Comparison of ENCODE assay signal across 30 mouse cellular contexts in the genomic region with DNA sequence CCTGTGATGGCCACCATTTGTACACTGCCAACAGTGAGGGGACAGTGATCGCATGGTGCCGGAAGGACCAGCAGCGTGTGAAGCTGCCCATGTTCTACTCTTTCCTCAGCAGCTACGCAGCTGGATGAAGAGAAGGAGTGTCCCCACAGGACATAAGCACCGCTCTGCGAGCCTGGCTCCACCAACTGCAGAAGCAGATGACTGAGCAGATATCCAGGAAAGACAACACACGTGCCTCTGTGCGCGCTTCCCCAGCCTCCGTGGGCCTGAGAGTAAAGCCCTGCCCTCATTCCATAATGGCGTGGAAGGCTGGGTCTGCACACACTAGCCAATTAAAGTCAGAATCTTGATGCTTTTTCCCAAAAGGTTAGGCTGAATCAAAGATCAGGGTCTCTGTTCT. TPM values are rescaled to one million over a fixed set of nuclear protein-coding genes. Genes with fewer than 3 reads are reported as not detected.
A peak's percentile ranks its signal among the peaks of the same experiment; 100 is the strongest.
DNase-seq lines count a peak whose midpoint lies in the region; ATAC-seq and TF ChIP-seq lines count a peak whose summit lies in the region.
"Had no signal": no experiment of that assay in that cellular context is flagged by ENCODE, and none has a peak within 500 bp of the region (broad histone marks: within the 10 kb centered on the region; RNA-seq: fewer than 3 reads in every experiment).

No protein-coding gene starts in this region.

- H3K9ac ChIP-seq in limb, embryonic 13.5 days: no peak overlapping the region
- H3K9ac ChIP-seq in CH12.LX (ENCODE audit: insufficient read depth, low read depth): no peak overlapping the region
- H3K9ac ChIP-seq: embryonic facial prominence, embryonic 13.5 days; forebrain, embryonic 12.5 days; heart, embryonic 15.5 days; hindbrain, embryonic 14.5 days had no signal

- TF ChIP-seq RAD21 in CH12.LX (IDR thresholded peaks at IDR 0.05; ENCODE audit: low read depth, low read length): no peak

- TF ChIP-seq CTCF in CH12.LX (conservative IDR thresholded peaks at IDR 0.05 in 1 of 2, IDR thresholded peaks at IDR 0.05 in 1 of 2; ENCODE audit: low read depth in 2 of 2, low read length in 2 of 2): no peak

- H3K27me3 ChIP-seq in limb, embryonic 13.5 days: peaks cover 9% of the 10 kb centered on the region
- peaks cover 9% of the 10 kb centered on the region; the same call in 1 of the 2 replicates for H3K27me3 ChIP-seq in limb, embryonic 10.5 days (ENCODE audit: low read depth, poor library complexity, severe bottlenecking)
- no peaks in the 10 kb centered on the region for H3K27me3 ChIP-seq in CH12.LX (replicated peaks)
- H3K27me3 ChIP-seq: embryonic facial prominence, embryonic 13.5 days had no signal

- no peaks in the 10 kb centered on the region for H3K9me3 ChIP-seq in limb, embryonic 13.5 days
- no peaks in the 10 kb centered on the region for H3K9me3 ChIP-seq in limb, embryonic 10.5 days (replicated peaks)
- H3K9me3 ChIP-seq in CH12.LX (replicated peaks; ENCODE audit: low read length): no peaks in the 10 kb centered on the region
- H3K9me3 ChIP-seq: embryonic facial prominence, embryonic 10.5 days; embryonic facial prominence, embryonic 13.5 days; forebrain, embryonic 12.5 days; heart, embryonic 15.5 days had no signal

- intact Hi-C loops in heart, postnatal 14 days (cut with DNase I): no loop called here

- in situ Hi-C loops in CH12.LX (cut with MboI; ENCODE audit: low pct_ligation_motif_present, low pct_unique_long_range_greater_than_20kb, low sequenced_read_pairs): no loop called here

- 0 out of 2 replicates have a peak, but pooled peaks have one; percentile 42 for ATAC-seq in limb, embryonic 13.5 days (ENCODE audit: low FRiP score, low read depth)
- ATAC-seq: forebrain, embryonic 16.5 days; hindbrain, postnatal 0 days; inflammation-experienced regulatory T-cells, adult 6 months; intestine, embryonic 16.5 days had no signal

- H3K79me2 ChIP-seq in CH12.LX (replicated peaks; ENCODE audit: control insufficient read depth, extremely low read depth, insufficient read depth, poor library complexity, severe bottlenecking): no peaks in the 10 kb centered on the region

- peak; percentile 44 for DNase-seq in heart, adult 11 months
- DNase-seq in heart, postnatal 14 days: no peak
- DNase-seq in limb, embryonic 10.5 days (ENCODE audit: low spot score): no peak
- DNase-seq in CH12.LX (ENCODE audit: extremely low read depth) (no peak), R1 (ENCODE audit: low read depth, low spot score) (peak; percentile 5)
- DNase-seq in kidney, postnatal 25 days: no peak
- DNase-seq: adrenal gland, postnatal 10 days; adrenal gland, postnatal 36 days; B cell, adult 2 months; cerebellum, adult 11 months; cerebellum, adult 2 months; cerebellum, postnatal 10 days; cerebellum, postnatal 36 days; embryo, embryonic 11 days; gastrocnemius, postnatal 10 days; gastrocnemius, postnatal 36 days; heart, postnatal 10 days; heart, postnatal 4 days had no signal

- peaks cover 12% of the 10 kb centered on the region for H3K36me3 ChIP-seq in limb, embryonic 13.5 days
- H3K36me3 ChIP-seq in limb, embryonic 10.5 days: no peaks in the 10 kb centered on the region; the same call in 1 of the 2 replicates
- peaks cover 50 to 79% of the 10 kb centered on the region in 2 experiments for H3K36me3 ChIP-seq in CH12.LX (replicated peaks in 1 of 2; ENCODE audit: control insufficient read depth in 1 of 2, insufficient read depth in 1 of 2, low read length in 1 of 2)
- H3K36me3 ChIP-seq: heart, embryonic 15.5 days had no signal

- dilution Hi-C loops in CH12.LX (cut with MboI; ENCODE audit: extremely low pct_ligation_motif_present, extremely low pct_unique_long_range_greater_than_20kb, low sequenced_read_pairs): no loop called here

- no peak overlapping the region for H3K27ac ChIP-seq in limb, embryonic 13.5 days
- H3K27ac ChIP-seq in limb, embryonic 10.5 days: no peak overlapping the region
- no peak overlapping the region for H3K27ac ChIP-seq in CH12.LX (ENCODE audit: insufficient read depth, low read depth)
- H3K27ac ChIP-seq: embryonic facial prominence, embryonic 10.5 days; embryonic facial prominence, embryonic 13.5 days; forebrain, embryonic 12.5 days; heart, embryonic 15.5 days; hindbrain, embryonic 14.5 days; hindbrain, postnatal 0 days had no signal

- H3K4me1 ChIP-seq in limb, embryonic 13.5 days: peaks cover 4% of the 10 kb centered on the region; the same call in 1 of the 2 replicates
- no peaks in the 10 kb centered on the region for H3K4me1 ChIP-seq in limb, embryonic 10.5 days
- H3K4me1 ChIP-seq in CH12.LX (ENCODE audit: control insufficient read depth in 1 of 2, insufficient read depth in 2 of 2): peaks cover 2 to 25% of the 10 kb centered on the region in 2 experiments; a peak in 3 of 4 replicates
- H3K4me1 ChIP-seq: embryonic facial prominence, embryonic 10.5 days; forebrain, embryonic 12.5 days had no signal

- TF ChIP-seq POLR2A in CH12.LX (IDR thresholded peaks at IDR 0.05; ENCODE audit: low read depth, low read length): no peak

- H3K4me3 ChIP-seq in limb, embryonic 13.5 days: no peak overlapping the region
- H3K4me3 ChIP-seq in limb, embryonic 10.5 days: no peak overlapping the region
- H3K4me3 ChIP-seq in CH12.LX (replicated peaks in 1 of 3; ENCODE audit: low read depth in 2 of 3, low read length in 2 of 3, poor library complexity in 1 of 3): no peak overlapping the region
- H3K4me3 ChIP-seq: embryonic facial prominence, embryonic 10.5 days; embryonic facial prominence, embryonic 13.5 days; erythroblast, embryonic 14.5 days; forebrain, embryonic 12.5 days; heart, embryonic 15.5 days had no signal

- no peak overlapping the region for H3K4me2 ChIP-seq in limb, embryonic 13.5 days (replicated peaks)
- H3K4me2 ChIP-seq in CH12.LX (ENCODE audit: insufficient read depth, low read depth, poor library complexity, severe bottlenecking): no peak overlapping the region
- H3K4me2 ChIP-seq: embryonic facial prominence, embryonic 13.5 days; forebrain, embryonic 12.5 days; heart, embryonic 11.5 days; heart, embryonic 15.5 days; hindbrain, embryonic 14.5 days had no signal

- TF ChIP-seq EP300 in CH12.LX (IDR thresholded peaks at IDR 0.05; ENCODE audit: low read length): no peak

- WGBS in limb, embryonic 13.5 days: 90% methylated on average over 11 of the region's 11 CpGs
- 92% methylated on average over 11 of the region's 11 CpGs for WGBS in limb, embryonic 10.5 days

TF ChIP-seq in CH12.LX, 34 proteins besides CTCF, POLR2A, EP300 and RAD21:
- peak; percentile 65; the same call in 1 of the 2 replicates for TF ChIP-seq POLR2AphosphoS2 (IDR thresholded peaks at IDR 0.05; ENCODE audit: low read depth, low read length)
- TF ChIP-seq MEF2A (IDR thresholded peaks at IDR 0.05; ENCODE audit: borderline replicate concordance, low read depth, low read length): no peak

RNA-seq across cellular contexts. Expression of gene Gng4, which starts 6.8 kb away (rescaled TPM):
- total RNA-seq in heart, postnatal 14 days (2021): under 1 TPM; 0.19 to 0.27 TPM
- 4.5 and 5.1 TPM in 2 replicates for polyA plus RNA-seq in limb, embryonic 13.5 days (2015; fragmentation: Nextera tagmentation; extraction: Ambion mirVana)
- 0.10 and 0.16 TPM in 2 replicates for polyA plus RNA-seq in limb, embryonic 10.5 days (2016; fragmentation: Nextera tagmentation; extraction: Ambion mirVana)
- total RNA-seq in CH12.LX (2012; rRNA removed) (not detected in 2 replicates), CH12.LX (2014; rRNA removed) (not detected in 2 replicates)
- polyA plus RNA-seq in CH12.LX (2012; ENCODE audit: insufficient read length, low read depth): not detected in 2 replicates
- polyA plus RNA-seq: erythroblast, embryonic 14.5 days; inflammation-experienced regulatory T-cells, adult 6 months had no signal

Comparison
In these comparisons a context has a peak if more than half of its experiments do, and no peak if none do; other contexts are left out.
1. DNase-seq: peak in heart, adult 11 months (single experiment) and R1 (single experiment); none in heart, postnatal 14 days (0 of 2), limb, embryonic 10.5 days (single experiment), CH12.LX (single experiment) and kidney, postnatal 25 days (0 of 2).